Mouse (Mus musculus) liver, adult (tissue): ENCODE data around the gene Glb1l.

ENCODE experiments used
- GATA4 ChIP-seq: IDR thresholded peaks from 2 replicates; pipeline ENCODE4 v1.6.1; 2014; ENCODE audit warnings: mild to moderate bottlenecking, low read length; ENCODE audit not compliant: insufficient replicate concordance

Gene Glb1l

GRCm38 (mm10) chr1:75148727-75149126 is 61.9 kb downstream of the Glb1l start:
- no peak for TF ChIP-seq GATA4
